Mouse (Mus musculus) thymus, postnatal 14 days (tissue): ENCODE measurements at regions not wholly inside any gene's neighbourhood (a gene's known extent, or its start where the extent isn't known, plus 50 kb on each side); places are given as distances from the start of the nearest gene placed in this dataset.
A peak's percentile ranks its signal among the peaks of the same experiment; 100 is the strongest.
"Not testable (repeated sequence)": the region's sequence is repeated elsewhere in the genome, so short reads cannot be mapped to it uniquely, and the experiment has no call there.

ENCODE experiments used
- DNase-seq: peaks from one replicate; pipeline ENCODE4 v3.0.0; 2021

DNA sequence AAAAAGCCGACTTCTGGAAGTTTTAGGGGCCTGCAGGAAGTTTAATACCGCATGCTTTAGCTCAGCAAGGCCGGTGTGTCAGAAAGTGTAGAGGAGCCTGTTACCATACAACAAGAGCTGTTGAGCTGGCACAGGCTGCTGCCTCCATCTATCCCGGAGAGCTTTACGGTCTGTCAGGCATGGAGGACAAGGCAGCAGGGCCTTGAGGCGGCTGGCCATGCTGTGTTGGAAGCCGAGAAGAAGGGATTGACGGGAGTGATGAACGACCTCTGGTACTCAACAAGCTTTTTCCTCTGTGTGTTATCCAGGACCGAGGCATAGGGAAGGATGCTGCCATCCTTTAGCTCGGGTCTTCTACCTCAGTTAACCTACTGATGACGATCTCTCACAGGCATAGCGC is 146.8 kb upstream of the Mocs1 start:
- DNase-seq = no peak

DNA sequence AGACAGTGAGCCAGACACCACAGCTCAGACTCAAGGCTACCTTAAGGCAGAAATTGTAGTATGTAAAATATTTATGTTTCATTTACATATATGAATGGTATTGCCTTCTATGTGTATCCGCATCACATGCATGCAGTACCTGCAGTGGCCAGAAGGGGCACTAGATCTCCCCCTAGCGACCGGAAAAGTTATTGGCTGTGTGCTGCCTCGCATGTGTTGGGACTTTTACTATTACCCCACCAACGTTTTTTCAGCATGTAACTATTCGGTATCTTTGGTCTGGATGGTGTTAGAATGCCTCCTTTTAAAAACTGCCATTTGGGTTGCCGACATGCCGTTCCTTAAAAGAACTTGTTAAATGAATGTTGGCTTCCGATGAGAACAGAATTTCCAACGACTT is 145.7 kb upstream of the Mocs1 start:
- peak; percentile 13 for DNase-seq

DNA sequence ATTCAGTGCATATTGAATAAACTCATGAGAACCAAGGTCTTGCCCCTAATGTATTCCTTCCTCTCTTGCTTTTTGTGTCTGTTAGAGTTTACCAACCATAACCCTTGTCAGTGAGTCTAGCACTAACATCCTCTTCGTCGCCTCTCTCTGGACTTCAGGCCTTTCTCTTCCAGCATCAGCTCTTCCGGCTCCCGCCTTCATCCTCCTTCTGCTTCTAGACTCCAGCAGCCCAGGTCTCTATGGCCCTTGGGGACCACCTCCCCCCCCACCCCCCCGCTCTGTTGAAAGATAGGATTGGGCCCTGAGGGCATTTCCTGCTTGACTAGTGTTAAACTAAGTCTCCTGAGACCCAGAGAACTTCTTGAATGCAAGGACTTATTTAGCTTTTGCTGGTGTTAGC is 144.7 kb upstream of the Mocs1 start:
- no peak for DNase-seq

DNA sequence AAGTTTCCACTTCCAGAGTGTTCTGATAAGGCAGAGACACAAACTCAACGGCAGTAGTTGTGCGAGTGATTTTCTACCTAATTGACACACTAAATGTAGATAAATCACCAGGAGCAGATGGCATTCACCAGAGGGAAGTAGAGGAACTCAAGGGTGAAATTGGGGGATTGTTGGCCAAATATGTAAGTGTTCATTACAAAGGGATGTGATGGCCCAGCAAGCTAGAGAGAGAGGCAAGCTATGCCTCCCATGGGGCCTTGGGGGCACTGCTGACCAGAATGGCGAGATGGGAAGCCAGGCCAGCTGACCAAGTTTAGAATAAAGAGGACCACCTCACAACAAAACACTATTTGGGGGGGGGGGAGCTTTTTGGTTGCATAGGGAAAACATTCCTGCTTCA is 136.5 kb upstream of the Mocs1 start:
- no peak for DNase-seq

DNA sequence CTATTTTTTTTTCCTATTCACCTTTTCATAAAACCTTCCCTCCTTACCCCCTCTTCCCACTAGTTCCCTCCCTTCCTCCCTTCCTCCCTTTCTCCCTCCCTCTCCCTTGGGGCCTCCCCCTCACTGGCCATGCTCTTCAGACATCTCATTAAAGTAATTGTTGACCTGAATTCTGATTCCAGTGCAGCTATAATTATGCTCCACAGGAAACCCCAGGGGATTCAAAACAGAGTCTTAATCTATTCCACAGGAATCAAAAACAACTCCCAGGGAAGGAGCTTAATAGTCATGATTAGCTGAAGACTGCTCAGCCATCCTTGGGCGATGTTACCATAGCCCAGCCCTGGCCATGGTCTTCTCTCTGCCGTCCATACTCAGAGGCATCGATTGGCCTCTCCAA is 123.7 kb upstream of the Mocs1 start:
- DNase-seq = no peak

DNA sequence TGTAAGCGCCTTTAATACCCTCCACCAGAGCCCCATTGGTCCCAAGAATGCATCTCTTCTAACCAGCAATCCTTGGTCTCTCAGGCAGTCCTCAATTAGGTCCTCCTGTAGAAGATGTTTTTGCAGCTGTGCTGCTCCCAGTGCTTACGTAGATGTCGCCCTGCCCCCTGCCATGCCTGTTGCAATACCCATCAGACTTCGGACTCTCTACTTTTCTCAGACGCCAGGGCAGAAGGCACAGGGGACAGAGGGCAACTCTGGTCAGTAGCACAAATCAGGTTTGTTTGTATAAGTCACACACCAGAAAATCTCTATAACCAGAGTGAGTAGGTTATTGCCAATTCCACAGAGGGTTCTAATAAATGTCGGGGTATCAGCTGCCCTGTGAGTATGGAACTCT is 123.0 kb upstream of the Mocs1 start:
- no peak for DNase-seq

DNA sequence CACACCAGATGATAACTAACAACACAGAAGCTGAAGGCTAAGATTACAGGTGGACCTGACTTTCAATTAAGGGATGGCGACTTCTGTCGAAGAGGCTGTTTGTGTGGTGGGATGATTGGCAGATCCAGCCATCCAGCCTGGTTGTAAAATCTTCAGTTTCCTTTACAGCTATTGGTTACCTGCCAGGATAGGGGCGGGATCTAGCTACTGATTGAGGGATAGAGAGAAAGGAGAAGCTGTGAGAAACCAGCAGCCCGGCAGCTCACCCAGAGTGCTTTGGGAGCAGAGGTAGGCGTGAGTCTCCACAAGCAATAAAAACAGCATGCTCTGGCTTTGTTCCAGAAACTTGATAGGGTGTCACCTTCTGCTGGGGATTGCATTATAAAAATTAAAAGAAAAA is 119.1 kb upstream of the Mocs1 start:
- no peak for DNase-seq

DNA sequence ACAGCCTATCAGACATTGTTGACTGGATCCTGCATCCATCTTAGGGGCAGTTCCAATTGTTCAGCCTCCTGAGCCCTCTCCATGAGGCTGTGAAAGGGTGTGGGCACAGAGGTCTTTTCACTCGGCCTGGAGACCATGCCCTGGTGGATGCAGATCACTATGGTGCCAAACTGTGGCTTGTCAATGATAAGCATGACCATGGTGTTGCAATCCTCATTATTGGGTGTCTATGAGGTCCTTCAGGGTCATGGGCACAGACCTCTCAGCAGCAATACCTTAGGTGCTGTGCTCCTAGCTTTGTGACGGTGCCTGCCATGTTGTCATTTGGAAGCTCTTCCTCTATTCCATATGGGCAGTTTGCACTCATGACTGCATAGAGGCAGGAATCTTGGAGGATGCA is 114.0 kb upstream of the Mocs1 start:
- no peak for DNase-seq

DNA sequence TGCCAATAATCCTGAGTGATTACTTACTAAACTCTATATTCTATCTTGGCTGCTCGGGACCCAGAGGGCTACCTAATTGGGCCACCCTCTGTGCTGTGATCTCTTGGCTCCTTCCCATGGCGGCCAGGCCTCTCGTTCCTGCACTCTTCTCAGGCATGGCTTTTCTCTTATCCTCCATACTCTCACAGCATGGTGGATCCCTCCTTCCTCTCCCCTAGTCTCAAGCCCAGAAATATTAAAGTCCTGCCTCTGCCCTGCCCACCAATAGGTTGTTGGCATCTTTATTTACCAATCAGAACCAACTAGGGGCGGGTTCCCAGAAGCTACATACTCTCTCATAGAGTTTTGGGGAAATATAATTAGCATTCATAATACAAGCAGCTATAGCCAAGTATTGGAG is 100.6 kb upstream of the Mocs1 start:
- DNase-seq = no peak

DNA sequence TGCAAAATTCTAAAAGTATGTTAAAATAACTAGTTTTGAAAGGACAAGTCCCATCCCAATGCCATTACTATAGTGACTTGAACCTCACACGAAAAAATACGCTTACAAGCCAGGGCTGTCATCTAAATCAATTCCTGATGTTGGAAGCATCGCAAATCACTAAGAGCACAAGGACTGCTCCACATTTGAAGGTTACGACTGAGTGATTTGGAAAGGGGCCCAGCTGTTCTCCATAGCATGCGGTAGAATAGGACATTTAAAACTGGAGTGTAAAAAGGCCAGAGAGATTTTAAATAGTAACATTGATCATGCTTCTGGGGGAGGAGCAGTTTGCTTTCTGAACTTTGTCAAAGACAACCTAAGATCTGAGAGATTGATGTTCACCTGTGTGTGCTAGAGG is 92.8 kb upstream of the Mocs1 start:
- DNase-seq = no peak

DNA sequence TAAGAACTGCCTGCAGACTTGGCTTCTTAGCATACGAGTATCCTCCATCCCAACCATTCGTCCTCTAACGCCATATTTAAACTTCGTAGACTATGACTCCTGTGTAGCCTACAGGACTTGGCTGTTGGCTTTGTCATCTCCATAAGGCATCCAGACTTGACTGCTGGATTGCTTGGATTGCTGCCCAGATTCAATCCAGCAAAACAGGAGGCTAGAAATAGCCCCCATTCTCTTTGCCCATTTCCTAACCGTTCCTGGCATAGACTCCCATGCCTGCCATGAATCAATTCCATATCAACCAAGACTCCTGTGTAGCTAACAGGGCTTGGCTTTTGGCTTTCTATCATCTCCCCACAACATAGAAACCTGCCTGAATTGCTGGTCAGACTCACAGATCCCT is 90.3 kb upstream of the Mocs1 start:
- no peak for DNase-seq

DNA sequence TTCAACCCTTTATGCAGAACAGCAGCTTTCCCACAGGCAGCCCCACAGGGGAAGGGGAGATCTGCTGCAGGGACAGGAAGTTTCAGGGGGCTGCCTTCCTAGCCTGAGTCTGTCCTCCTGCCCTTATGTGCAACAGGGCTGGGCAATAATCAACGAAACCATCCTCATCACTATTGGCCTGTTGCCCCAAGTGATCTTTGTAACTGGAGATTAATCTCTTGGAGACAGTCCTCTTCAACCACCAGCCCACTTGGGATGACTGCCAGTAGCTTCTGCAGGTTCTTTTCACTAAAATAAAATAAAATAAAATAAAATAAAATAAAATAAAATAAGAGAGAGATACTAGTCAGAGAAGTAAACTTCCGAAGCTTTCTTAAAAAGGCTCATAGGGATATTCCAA is 85.5 kb upstream of the Mocs1 start:
- DNase-seq = no peak

DNA sequence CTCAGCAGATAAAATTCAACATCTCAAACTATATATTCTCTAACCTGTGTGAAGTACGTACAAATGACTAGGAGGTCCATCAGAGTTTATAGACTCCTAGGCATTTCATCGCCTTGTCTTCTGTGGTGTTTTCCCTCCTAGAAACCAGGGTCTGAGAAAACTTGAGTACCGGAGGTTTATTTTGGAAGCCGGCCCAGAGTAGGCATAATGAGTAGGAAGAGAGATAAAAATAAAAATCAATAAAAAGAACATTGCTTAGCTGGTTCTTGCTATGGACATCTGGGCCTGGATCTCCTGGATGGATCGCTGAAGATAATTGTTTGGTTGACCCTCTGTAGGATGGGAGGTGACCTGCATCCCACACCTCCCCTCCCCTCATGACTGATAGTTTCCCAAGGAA is 81.5 kb upstream of the Mocs1 start:
- DNase-seq = no peak

DNA sequence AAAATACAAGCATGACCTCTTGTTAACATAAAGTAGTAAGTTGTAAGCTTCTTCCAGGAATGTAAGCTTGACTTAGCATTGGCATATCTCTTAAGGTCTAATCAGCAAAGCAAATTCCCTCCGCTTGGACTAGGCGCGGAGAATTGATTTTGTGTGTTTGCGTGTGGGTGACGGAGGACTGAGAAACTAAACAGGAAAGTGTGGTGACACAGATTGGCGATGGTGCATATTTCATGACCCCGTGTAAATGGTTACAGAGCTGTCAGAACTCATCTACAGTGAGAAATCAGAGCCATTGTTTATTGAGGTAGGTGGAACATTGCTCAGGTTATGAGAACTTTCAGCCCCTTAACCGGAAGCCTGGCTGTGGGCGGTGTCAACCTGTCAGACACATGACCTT is 78.8 kb upstream of the Mocs1 start:
- no peak for DNase-seq

DNA sequence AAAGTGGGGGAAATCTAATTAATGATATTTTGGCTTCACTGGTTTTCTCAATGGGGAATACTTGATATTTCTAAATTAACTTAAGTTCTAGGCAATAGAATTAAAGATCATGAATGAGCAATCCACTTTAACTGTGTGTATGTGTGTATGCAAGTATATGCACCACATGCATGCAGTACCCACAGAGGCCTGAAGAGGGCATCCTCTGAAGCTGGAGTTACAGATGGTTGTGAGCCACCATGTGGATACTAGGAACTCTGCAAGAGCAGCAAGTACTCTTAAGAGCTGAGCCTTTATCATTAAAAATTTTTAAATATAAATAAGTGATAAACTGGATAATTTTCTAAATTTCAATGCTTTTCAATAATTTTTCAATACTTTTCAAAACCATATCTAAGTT is 69.0 kb upstream of the Mocs1 start:
- DNase-seq = peak; percentile 13

DNA sequence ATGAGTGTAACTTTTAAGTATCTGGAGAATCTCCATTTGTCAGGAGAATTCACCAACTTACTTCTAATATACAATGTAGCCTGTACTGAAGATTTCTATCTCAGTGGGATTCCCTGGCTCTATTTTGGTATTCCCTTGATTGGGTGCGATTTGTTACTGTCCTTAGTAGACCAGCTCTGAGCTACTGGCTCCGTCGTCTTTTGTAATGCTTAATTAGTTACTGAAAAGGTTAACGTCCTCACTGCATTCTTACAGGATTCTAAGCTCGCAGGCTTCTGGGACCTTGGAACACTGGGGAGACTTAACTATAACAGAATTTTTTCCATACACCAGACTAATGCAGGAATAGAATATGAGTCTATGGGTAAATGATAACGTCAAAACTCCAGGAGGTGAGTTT is 67.9 kb upstream of the Mocs1 start:
- DNase-seq = not testable (repeated sequence)

DNA sequence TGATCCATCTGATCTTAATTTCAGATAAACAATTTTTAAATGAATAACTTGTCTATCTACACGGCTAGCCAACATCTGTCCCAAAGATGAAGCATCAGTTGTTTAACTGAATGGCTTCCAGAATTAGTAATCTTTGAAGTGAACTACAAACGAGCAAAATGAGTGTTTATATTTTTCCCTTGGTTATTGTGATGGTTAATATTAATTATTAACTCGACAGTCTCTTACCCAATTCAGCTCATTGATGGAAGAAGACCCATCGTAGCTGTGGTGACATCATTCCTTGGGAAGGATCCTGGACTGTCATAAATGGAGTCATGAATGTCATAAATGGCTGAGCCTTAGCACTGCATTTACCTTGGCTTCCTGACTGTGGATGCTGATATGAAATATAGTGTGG is 60.4 kb upstream of the Mocs1 start:
- no peak for DNase-seq

DNA sequence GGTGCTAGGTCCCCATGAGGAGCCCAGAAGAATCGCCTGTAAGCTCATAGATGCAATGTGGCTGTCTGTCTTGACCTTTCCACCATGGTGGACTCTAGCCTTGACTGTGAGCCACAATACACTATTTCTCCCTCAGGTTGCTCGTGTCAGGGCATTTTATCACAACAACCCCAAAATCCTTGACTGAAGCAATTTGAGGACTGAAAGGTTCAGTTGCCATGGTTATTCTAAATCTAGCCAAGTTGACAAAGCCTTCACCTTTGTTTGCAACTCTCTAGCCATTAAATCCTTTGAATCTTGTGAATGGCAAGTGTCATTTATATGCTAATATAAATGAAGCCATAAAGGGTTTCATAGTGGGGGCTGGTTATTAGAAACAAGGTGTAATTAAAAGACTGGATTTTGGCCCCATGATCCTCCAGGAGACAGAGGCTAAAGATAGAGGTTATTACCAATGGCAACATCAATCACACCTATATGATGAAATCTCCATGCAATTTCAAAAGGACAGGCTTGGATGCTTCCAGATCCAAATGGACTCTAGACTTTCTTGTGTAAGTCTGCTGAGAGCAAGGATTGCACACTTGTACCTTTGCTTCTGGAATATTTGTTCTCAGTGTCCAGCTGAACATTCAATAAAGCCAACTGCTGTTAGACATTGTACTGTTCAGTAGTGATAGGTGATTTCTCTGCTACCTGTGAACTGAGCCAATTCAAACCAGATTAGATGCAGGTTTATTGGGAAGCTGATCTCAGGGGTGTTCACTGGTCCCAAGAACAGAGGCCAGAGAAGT is 59.5 kb upstream of the Mocs1 start:
- no peak for DNase-seq

DNA sequence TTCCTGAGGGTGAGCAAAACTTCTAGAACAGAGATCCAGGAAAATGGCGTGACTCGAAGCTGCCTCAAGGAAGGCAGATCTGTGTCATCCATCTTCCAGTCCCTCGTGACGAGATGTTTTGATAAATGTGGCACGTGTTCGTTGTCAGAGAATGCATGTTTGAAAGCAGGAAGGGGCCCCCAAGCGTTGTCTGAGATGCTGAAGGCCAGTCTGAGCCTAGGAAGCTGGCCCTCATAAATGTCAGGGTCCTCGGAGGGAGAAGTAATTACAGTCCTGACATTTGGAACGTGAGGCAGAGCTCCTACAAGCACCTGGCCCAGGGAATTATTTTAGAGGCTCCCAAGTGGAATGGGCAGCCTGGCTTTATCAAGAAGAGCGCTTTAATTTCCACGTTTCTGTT is 50.5 kb upstream of the Mocs1 start:
- no peak for DNase-seq
